Comparison of ENCODE assay signal across 8 mouse cellular contexts in the genomic region with DNA sequence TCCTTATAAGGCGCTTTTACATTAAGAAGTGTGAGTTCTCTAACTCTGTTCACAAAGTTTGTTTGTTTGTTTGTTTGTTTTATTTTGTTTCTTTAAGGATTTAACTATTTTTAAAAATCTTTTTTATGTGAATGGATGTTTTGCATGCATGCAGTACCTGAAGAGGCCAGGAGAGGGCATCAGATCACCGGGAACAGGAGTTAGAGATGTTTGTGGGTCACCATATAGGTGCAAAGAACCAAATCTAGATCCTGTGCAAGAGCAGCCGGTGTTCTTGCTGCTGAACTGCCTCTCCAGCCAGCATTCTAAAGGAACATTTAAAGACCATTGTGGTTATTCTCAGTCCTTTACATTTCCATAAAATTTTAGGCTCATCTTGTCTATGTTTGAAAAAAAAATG. TPM values are rescaled to one million over a fixed set of nuclear protein-coding genes. Genes with fewer than 3 reads are reported as not detected.
DNase-seq lines count a peak whose midpoint lies in the region; ATAC-seq and TF ChIP-seq lines count a peak whose summit lies in the region.

No protein-coding gene starts in this region.

- H3K9ac ChIP-seq in neural tube, embryonic 15.5 days (replicated peaks), result no peak overlapping the region

- no peak overlapping the region for H3K27ac ChIP-seq in neural tube, embryonic 15.5 days (replicated peaks)

- no peaks in the 10 kb centered on the region for H3K27me3 ChIP-seq in neural tube, embryonic 15.5 days (replicated peaks)

- peak; percentile 70; the same call in 1 of the 2 replicates for TF ChIP-seq CTCF in brain, embryonic 14.5 days (IDR thresholded peaks at IDR 0.05; ENCODE audit: borderline replicate concordance, extremely low read depth, insufficient read depth, insufficient read length)

- H3K9me3 ChIP-seq in neural tube, embryonic 15.5 days (replicated peaks), result no peaks in the 10 kb centered on the region

- ATAC-seq in neural tube, embryonic 15.5 days (ENCODE audit: low FRiP score), result no peak
- ATAC-seq in megakaryocyte, adult 5-6 weeks (ENCODE audit: poor library complexity, severe bottlenecking), result peak; percentile 60

- no peaks in the 10 kb centered on the region for H3K36me3 ChIP-seq in neural tube, embryonic 15.5 days

- no peak overlapping the region for H3K4me3 ChIP-seq in neural tube, embryonic 15.5 days (replicated peaks)

- 32% methylated on average over 3 of the region's 3 CpGs for WGBS in neural tube, embryonic 15.5 days

- TF ChIP-seq POLR2A in brain, embryonic 14.5 days (IDR thresholded peaks at IDR 0.05; ENCODE audit: borderline replicate concordance, extremely low read depth, insufficient read depth, insufficient read length, poor library complexity, severe bottlenecking), result no peak

- no peaks in the 10 kb centered on the region for H3K4me1 ChIP-seq in neural tube, embryonic 15.5 days

- no peak overlapping the region for H3K4me2 ChIP-seq in neural tube, embryonic 15.5 days

- DNase-seq in gastrocnemius, postnatal 10 days, result peak; percentile 35
- DNase-seq in gastrocnemius, postnatal 4 days (ENCODE audit: low spot score in 2 of 2), result no peak
- peak; percentile 60 for DNase-seq in neural tube, embryonic 10.5 days (ENCODE audit: extremely low spot score, low spot score)
- DNase-seq in brain, embryonic 14.5 days (ENCODE audit: low read depth), result peak; percentile 34
- no peak for DNase-seq in frontal cortex, postnatal 36 days (ENCODE audit: low spot score in 2 of 2)
- DNase-seq in frontal cortex, postnatal 14 days (ENCODE audit: low spot score in 2 of 2), result no peak

RNA-seq across cellular contexts. Expression of a gene that starts 52.1 kb away (rescaled TPM):
- 10 to 100 TPM; 31.4 to 38.8 TPM for total RNA-seq in gastrocnemius, postnatal 10 days (2021)
- total RNA-seq in gastrocnemius, postnatal 4 days (2021), result 10 to 100 TPM; 44.9 to 52.5 TPM
- 23.2 and 25.4 TPM in 2 replicates for polyA plus RNA-seq in neural tube, embryonic 15.5 days (2015; fragmentation: Nextera tagmentation; extraction: Ambion mirVana)
- 50.5 and 64.2 TPM in 2 replicates for polyA plus RNA-seq in brain, embryonic 14.5 days (2012; rRNA removed)
- 66.1 and 83.1 TPM in 2 replicates for total RNA-seq in megakaryocyte, adult 5-6 weeks (2015)
- total RNA-seq in megakaryocyte, adult 5-6 weeks (2017), result 36.8 and 50.8 TPM in 2 replicates

Comparison
In these comparisons a context has a peak if more than half of its experiments do, and no peak if none do; other contexts are left out.
1. DNase-seq: peak in gastrocnemius, postnatal 10 days (single experiment), neural tube, embryonic 10.5 days (single experiment) and brain, embryonic 14.5 days (single experiment); none in gastrocnemius, postnatal 4 days (0 of 2), frontal cortex, postnatal 36 days (0 of 2) and frontal cortex, postnatal 14 days (0 of 2).